Mouse (Mus musculus) CD4-positive naive resting alpha-beta T cell, adult 57 days (primary cell): ENCODE data around the gene Tmem150b. TPM values are rescaled to one million over a fixed set of nuclear protein-coding genes. Genes with fewer than 3 reads are reported as not detected.

ENCODE experiments used
- total RNA-seq: library from RNA; stranded (reverse); gene quantifications from one replicate; pipeline ENCODE4 v1.2.4, GENCODE M21; 2023

Gene Tmem150b
- total RNA-seq = not detected

DNA sequence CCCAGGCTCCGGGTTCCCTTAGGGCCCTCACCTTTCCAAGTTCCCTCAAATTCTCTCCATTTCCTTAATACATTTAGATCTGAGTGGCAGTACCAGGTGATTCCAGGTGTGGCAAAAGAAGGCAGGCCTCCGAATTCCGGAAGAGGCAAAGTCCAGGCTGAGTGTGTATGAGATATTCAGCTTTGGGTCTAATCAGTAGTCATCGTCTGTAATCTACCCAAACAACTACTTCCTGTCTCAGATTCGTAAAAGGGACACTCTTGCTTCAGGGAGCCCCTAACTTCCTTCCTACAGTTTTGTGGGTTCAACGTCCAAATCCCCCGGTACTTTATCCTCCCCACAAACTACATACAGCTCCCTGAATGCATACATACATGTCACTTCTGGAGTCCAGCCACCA, at the start of gene Tmem150b:
Tmem150b (minus strand) TSS at position 81 of the 400 bp plus-strand sequence.

DNA sequence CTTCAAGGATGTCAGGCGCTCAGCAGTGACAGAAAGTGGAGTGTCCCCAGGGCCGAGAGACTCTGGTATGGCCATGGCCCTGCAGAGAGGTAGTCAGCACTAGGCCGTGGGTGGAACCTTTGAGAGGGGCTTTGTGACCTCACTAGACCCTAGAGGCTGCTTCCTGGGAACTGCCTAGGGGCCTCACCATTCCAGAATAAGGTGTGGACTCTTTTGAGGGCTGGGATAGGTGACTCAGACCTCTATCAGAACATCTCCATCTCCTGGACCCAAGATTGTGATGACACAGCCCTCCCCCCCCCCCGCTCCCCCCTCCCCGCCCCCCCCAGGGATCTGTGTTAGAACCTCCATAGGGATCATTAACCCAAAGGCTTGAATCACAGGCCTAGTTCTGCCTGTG, 46.2 kb upstream of the Tmem150b start, which contains the start of gene Fam71e2:
Fam71e2 (minus strand) TSS at position 101 of the 400 bp plus-strand sequence.

DNA sequence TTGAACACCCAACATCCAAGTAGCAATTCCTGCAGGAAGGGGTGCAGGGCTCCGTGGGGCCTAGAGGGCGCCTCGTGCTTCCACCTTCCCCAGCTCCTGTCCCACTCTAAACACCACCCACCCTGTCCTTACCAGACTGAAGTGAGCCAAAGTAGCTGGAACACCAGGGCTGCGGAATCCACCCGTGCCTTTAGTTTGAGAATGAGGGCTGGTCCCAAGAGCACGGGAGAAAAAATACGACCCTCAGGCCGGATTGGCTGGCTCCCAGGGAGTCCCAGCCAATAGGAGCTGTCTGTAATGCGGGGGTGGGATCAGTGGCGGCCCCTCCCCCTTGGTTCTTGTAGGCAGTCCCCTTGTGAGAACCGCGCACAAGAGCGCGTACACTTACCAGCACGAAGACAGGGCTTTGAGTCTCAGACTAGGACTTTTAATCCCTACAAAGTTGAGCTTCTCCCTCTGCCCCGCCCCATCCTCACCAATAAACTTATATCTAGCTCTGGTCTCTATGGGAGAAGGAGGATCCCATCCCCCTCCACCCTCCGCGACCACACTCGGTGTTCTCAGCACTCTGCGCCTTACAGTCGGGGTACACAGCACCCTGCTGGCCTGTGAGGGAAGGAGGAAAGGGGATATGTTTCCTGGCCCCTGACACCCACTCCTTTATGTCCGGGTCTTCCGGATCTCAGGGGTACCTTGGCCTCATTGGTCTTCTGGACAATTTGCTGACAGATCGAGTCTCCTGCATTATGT, 27.9 kb upstream of the Tmem150b start, which contains the start of gene Cox6b2:
Cox6b2 (minus strand) TSS at position 274 of the 750 bp plus-strand sequence.

DNA sequence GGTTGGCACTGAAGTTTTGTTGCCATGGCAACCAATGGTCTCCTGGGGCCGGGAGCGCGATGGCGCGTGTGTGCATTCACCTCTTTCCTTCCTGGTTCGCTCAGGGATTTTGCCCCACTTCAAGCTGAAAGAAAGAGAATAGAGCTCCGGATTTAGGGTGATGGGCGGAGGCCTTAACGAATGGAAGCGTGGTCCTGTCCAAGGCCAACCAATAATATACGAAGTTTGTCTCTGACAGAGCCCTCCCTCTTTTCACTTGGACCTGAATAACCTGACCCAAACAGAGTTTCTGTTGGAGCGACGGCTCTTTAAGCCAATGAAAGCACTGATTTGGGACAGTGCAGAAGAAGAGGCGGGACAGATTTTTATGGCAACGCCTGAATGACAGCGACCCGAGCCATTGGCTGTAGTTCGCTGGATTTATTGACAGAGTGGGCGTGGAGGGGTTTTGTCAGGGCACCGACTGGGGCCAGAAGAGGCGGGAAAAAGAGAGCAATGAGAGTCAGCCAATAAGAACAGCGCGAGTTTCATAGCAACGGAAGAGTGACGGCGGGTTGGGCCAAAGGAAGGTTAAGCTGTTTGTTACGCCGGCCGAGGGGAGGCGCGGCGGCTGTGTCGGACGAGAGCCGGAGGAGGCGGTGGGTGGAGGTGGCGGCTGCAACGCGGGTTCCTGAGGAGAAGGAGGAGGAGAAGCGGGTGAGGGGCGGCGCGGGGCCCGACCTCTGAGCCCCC, 14.7 kb upstream of the Tmem150b start, which contains the start of gene Kmt5c:
Kmt5c (plus strand) TSS at position 572 of the 732 bp plus-strand sequence.

DNA sequence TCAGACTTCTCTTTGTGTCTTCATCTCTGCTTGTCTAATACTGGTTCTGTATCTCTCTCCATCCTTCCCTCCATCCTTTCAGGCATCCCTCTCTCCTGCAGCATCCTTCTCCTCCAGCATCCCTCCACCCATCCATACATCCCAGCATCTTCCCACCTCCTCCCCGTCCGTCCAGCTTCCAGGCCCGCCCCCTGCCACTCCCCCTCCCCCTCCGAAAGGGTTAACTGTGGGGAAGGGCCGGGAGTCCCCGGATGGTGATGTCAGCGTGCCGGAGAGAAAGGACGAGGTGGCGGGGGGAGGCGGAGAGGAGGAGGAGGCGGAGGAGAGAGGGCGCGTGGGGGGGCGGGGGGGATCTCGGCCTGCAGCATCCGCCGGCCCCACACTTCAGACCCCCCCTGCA, 34.7 kb downstream of the Tmem150b start, which contains the start of gene Brsk1:
Brsk1 (plus strand) TSS at position 218 of the 400 bp plus-strand sequence.

DNA sequence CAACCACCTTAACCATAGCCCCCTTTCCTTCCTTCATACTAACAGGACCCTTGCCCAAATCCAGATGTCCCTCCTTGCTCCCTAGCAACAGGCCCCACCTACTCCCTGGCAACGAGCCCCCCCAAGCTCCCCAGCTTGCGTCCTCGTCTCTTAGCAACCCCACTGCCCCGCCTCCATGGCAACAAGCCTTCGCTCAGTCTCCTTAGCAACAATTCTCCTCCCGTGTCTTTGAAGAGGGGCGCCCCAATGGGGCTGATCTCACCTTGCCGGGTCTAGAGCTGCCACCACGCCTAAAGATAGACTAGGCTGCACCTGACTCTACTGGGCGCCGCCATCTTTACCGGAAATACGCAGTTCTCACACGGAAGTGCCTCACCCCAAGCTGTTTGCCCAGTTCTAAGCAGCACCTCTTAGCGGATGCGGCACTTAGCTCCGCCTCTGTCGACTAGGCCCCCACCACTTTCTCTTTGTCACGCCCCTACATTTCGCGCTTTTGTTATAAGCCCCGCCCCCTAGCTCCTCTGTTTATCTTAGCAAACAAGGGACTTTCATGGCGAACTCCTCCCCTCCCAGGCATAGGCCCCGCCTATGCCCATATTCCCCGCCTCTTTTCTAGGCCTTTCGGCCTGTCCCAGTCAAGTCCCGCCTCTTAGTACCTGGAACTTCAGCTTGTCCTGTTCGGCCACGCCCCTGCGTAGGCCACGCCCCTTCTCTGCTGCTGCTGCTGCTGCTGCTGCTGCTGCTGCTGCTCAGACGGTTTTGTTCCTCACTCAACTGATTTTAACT, 40.2 kb downstream of the Tmem150b start, which contains the start of gene Hspbp1:
Hspbp1 (minus strand) TSS at position 437 of the 786 bp plus-strand sequence.

DNA sequence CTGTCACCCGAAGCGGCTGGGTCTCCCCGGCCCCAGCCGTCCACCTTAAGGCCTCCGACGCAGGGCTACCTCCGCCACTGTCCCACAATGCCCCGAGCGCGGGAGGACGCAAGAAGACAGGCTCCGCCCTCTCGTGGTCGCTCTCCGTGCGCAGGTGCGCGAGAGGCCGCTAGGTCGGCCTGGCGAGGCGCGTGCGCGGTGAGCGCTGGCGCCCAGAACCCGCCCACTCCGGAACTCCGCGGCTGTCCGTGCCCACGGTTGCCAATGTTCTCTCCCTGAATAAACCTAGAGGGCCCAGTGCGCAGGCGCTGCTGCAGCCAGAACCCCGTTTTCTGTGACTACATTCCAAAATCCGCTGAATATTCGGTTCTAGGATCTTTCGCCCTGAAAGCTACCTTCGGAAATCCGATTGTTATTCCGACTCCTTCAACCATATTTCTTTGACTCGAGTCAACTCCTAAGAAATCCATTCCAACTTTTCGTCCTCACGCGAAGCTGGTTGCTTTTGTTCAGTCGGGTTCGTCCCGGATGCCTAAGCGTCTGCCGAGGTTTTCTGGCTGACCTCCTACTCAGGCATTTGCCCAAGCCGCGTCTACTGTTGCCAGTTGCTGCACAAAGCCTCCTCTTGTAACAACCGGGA, 66.0 kb downstream of the Tmem150b start, which contains the start of gene Ppp6r1:
Ppp6r1 (minus strand) TSS at position 108 of the 640 bp plus-strand sequence.

Other genes starting within 250 kb of the Tmem150b start
- 279 TPM for gene Ppp1r12c, start 223.6 kb downstream of the Tmem150b start, total RNA-seq
- gene Tnnt1, start 208.9 kb downstream of the Tmem150b start, total RNA-seq = 5.2 TPM
- gene Tnni3, start 201.0 kb downstream of the Tmem150b start, total RNA-seq = not detected
- not detected for gene Dnaaf3, start 192.8 kb downstream of the Tmem150b start, total RNA-seq
- not detected for gene Syt5, start 177.7 kb downstream of the Tmem150b start, total RNA-seq
- gene Ptprh, start 121.2 kb downstream of the Tmem150b start, total RNA-seq = 0.33 TPM
- 59.6 TPM for gene Tmem86b, start 93.8 kb downstream of the Tmem150b start, total RNA-seq
- 282 TPM for gene Ppp6r1, start 66.2 kb downstream of the Tmem150b start, total RNA-seq
- gene Hspbp1, start 40.2 kb downstream of the Tmem150b start, total RNA-seq = 76.6 TPM
- gene Brsk1, start 34.6 kb downstream of the Tmem150b start, total RNA-seq = not detected
- 70.4 TPM for gene Kmt5c, start 14.9 kb upstream of the Tmem150b start, total RNA-seq
- gene Cox6b2, start 27.8 kb upstream of the Tmem150b start, total RNA-seq = 4.6 TPM
- not detected for gene Fam71e2, start 46.1 kb upstream of the Tmem150b start, total RNA-seq
- gene Il11, start 57.6 kb upstream of the Tmem150b start, total RNA-seq = not detected
- gene Tmem190, start 57.7 kb upstream of the Tmem150b start, total RNA-seq = not detected
- gene Tmem238, start 64.4 kb upstream of the Tmem150b start, total RNA-seq = 2.7 TPM
- gene Rpl28, start 67.6 kb upstream of the Tmem150b start, total RNA-seq = 2,201 TPM
- 163 TPM for gene Ube2s, start 87.3 kb upstream of the Tmem150b start, total RNA-seq
- 2.3 TPM for gene Shisa7, start 119.4 kb upstream of the Tmem150b start, total RNA-seq
- 9.7 TPM for gene Isoc2b, start 145.0 kb upstream of the Tmem150b start, total RNA-seq
- gene Isoc2a, start 151.9 kb upstream of the Tmem150b start, total RNA-seq = 13.4 TPM
- not detected for gene Gm36210, start 181.3 kb upstream of the Tmem150b start, total RNA-seq
- 35.2 TPM for gene Zfp628, start 190.0 kb upstream of the Tmem150b start, total RNA-seq
- gene Nat14, start 196.8 kb upstream of the Tmem150b start, total RNA-seq = 13.9 TPM
- gene Ssc5d, start 200.5 kb upstream of the Tmem150b start, total RNA-seq = 0.47 TPM
- not detected for gene Sbk2, start 239.2 kb upstream of the Tmem150b start, total RNA-seq
- not detected for gene Sbk3, start 245.9 kb upstream of the Tmem150b start, total RNA-seq